Mouse (Mus musculus) left cerebral cortex, postnatal 4 days (tissue): ENCODE data around the gene Lsm10. TPM values are rescaled to one million over a fixed set of nuclear protein-coding genes. Genes with fewer than 3 reads are reported as not detected.

Experiments used
- DNase-seq: peaks from one replicate; pipeline ENCODE4 v3.0.0-alpha.2; 2022
- intact Hi-C: fragments of 180-260 bp; cut with DNase I; formaldehyde crosslinking; loops from one replicate; pipeline ENCODE4 v1.15.1; 2025
- total RNA-seq, 2 experiments: library from RNA; stranded (reverse); gene quantifications; 2 replicates each; pipeline ENCODE4 v1.2.3; 2021

The Lsm10 gene
- total RNA-seq, 2 experiments from 2014 or later, result 23.9 to 25.3 TPM

DNA sequence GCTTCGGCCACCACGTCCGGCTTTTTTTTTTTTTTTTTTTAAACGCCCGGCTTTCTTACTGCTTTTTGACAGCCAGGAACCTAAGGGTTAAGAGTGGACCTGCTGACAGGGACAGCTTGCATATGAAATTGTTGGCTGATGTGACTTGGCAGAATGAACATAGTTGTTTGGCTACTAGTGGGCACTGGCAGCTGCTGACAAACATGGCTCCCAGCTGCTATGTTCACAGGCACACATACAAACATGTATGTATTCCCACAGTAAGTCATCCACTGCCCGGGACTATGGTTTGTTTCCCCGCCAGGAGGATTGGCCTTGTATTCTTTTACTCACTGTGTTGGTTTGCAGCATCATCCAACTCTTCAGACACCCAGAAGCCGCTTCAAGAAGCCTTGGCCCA is 20.7 kb downstream of the Lsm10 start:
- intact Hi-C loops, result no loop called here
- peak; percentile 63 for DNase-seq

DNA sequence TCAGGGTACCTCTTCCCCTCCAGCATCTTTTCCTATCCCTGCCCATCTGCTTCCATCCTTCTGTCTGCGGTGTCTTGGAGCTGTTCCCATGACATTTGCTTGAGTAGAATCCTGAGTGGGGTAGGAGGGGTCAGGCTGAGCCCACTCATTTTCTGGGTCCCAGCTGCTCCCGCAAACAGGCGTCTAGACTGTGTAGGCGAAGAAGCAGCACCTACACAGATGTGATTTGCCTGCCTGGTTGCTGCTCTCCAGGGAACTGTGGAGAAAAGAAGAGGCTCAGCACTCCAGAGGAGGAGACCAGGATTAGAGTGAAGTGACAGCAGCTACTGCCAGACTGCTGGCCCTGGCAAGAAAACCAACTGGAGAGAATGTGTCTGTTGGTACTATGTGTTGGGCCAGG is 22.2 kb downstream of the Lsm10 start:
- DNase-seq, result peak; percentile 66
- intact Hi-C loops, result no loop called here

DNA sequence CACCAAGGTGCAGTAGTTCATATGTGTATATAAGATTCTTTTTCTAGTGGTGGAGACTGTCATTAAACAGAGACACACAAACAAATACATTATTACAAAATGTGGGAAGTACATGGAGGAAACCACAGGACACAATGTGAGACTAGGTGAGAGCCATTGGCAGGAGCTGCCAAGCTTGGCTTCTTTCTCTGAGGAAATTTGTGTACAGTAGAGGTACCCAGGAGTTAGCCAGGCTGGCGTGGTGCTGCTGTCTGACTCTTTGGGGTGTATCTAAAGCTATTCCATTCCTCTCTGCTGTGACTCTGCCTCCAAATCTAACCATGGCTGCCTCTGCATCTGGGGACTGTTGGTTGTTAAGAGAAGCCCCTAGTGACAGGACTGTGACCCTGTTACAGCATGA is 22.6 kb downstream of the Lsm10 start:
- no peak for DNase-seq
- intact Hi-C loops, result no loop called here

DNA sequence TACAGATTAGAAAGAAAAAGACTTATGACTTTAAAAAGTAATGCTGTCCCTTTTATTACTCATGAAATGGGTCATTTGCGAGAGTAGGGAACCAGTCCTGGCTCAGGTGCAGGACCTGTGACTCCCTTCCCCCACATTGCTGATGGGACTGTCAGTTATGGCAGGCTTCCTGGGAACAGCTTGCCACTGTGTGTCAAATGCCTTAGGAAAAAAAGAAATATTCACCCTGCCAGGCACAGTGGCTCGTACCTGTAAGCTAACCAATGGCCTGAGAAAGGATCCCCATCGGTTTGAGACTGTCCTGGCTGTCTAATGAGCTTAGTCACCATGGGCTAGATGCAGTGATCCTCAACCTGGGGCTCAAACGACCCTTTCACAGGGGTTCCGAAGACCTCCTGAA is 23.6 kb downstream of the Lsm10 start:
- intact Hi-C loops, result no loop called here
- DNase-seq, result no peak

DNA sequence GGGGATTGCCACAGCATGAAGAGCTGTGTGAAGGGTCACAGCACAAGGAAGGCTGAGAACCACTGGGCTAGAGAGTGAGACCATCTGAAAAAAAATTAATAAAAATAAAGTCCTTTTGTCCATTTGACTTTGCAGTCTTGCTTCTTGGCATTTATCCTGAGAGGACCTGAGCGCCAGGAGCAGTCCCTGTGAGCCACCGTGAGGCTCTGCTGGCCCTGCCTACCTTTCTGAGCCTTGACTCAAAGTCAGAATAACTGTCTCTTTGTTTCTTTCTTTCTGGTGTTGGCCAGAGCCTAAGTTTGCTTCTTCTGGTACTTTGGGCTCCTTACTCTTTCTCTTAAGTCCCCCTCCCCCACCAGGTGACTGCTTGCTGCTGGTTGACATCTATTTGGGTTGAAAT is 24.1 kb downstream of the Lsm10 start:
- intact Hi-C loops, result no loop called here
- no peak for DNase-seq

DNA sequence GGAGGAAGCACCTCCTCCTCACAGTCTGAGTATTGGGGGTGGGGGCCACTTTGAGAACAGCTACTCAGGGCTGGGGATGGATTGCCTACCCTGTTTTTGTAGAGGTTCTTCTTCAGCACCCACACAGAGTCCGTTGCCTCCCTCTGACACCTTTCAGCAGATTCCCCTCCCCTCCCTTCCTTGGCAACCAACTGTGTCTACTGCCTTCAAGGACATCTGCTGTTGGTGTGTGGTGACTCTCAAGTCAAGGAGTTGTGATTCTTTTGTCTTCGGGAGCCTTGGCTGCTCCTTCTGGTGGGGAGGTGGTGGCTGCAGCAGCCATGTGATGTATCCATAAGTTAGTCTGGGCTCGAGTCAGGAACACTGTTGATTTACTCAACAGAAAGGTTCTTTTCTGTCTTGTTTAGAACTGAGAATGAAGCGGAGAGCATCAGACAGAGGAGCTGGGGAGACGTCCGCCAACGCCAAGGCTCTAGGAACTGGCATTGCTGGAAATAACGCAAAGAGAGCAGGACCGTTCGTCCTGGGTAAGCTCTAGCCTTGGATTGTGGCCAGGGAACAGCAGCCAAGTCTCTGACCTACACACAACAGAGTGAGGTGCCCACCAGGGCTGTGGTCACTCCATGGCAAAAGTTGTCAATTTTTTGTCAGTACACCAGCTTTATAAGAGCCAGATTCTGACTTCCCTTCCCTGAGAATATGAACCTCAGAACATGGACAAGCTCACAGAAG is 27.1 kb downstream of the Lsm10 start:
- intact Hi-C loops, result no loop called here
- no peak for DNase-seq

DNA sequence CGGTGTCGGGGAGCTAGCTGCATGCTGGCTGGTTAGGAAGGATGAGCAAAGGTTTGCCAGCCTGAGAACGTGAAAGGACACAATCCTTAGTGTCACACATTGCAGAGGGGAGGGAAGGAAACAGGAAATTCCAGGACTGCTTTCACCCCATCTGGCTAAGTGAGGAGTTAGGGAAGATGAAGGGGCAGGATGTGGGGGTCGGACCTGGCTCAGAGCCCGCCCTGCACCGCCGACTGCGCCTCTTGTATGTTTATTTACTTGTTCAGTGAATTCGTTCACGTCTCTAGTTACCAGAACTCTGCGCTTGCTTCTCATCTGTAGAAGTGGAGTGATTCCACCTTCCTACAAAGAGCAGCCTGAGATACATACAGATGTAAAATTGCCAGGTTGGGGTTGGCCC is 34.1 kb downstream of the Lsm10 start:
- DNase-seq, result no peak
- intact Hi-C loops, result no loop called here

DNA sequence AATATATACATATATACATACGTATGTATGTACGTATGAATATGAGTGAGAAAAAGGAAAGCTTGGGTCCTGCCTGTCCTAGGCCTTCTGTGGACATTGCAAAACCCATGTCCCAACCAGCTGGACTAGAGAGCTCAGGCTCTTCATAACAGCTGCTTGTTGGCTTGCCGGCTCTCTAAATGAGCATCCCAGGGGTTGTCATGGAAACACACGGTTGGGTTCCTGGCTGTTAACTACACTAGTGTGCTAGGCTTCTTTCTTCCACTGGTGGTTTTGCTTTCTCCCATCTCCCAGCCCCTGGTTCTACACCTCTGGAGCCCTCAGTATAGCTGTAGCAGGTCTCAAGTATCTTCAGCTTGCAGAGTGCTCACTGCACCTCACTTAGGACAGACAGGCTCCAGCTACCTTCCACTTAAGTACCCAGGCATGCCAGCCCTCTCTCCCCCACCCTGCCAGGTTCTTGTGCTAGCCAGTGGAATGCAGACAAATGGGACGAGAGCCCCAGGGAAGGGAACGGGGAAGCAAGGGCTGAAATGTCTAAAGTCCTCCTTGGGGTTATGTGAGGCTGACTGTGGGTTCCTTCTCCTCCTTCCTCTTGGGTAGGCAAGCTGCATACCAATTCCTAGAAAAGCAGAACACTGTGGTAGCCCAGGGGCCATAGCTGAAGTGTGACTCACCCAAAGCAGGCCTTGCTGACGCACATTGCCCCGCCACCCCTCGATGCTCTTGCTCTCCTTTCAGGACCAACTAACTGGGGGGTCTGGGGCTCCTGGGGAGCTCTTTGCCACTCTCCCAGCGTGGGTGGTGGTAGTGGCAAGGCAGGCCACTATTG is 35.1 kb downstream of the Lsm10 start:
- DNase-seq, result peak; percentile 87
- intact Hi-C loops, result no loop called here

DNA sequence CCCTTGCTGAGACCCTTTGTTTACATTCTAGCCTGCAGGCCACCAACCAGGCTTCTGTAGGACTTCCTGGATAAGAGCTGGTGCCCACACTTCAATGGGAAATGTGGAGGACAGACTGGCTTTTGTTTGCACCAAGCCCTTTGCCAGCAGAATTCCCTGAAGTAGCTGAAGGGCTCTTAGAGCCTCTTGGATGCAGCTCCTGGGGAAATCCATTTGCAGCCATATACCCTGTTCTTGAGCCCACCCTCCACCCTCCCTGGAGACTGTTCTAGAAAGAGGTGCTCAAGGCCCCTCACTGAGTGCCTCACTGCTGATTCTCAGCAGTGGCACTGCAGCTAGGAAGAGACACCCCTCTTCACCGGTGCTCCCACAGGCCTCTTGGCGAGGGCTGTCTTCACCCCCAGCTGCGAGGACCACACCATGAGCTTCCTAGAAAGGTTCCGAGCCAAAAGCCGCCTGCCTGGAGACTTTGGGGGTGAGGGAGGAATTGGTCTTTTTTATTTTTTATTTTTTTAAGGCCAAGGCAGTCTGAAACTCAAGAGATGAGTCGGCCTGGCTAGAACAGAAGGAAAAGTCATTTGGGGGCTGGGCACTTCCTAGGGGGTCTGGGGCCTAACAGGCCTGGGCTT is 36.3 kb downstream of the Lsm10 start:
- no peak for DNase-seq
- intact Hi-C loops, result no loop called here

DNA sequence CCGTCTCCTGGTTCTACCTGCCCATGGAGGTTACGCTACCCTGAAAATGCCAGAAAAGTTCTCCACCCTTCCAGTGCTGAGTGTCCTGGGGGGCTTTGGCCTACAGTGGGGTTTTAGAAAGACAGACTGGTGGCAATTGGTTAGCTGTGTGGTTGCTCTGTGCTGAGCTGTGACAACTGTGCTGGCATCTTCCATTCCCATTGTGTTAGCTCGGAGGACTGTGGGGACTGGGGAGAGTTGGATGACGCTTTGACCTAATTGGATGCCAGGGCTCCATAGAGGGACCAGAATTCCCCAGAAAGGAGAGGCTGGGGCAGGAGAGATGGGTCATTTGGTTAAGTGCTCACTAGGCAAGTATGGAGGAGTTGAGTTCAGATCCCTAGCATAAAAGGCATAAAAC is 37.8 kb downstream of the Lsm10 start:
- no peak for DNase-seq
- intact Hi-C loops, result no loop called here

DNA sequence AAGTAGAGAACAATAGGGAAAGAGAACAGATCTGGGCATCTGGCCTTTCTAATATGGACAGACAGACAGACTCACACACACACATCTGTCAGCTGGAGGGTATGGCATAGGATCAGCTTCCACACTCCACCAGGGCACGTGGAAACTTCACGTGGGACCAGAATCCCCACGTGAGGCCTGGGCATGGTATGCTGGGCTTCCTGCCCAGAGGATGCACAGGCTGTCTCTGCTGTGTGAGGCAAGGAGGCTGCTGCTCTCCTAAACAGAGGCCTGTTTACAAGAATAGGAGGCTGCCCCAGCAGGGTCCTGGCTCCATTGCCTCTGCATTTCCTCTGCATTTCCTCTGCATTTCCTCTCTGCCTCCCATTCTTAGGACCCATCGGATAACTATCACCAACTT is 38.2 kb downstream of the Lsm10 start:
- intact Hi-C loops, result no loop called here
- DNase-seq, result no peak

DNA sequence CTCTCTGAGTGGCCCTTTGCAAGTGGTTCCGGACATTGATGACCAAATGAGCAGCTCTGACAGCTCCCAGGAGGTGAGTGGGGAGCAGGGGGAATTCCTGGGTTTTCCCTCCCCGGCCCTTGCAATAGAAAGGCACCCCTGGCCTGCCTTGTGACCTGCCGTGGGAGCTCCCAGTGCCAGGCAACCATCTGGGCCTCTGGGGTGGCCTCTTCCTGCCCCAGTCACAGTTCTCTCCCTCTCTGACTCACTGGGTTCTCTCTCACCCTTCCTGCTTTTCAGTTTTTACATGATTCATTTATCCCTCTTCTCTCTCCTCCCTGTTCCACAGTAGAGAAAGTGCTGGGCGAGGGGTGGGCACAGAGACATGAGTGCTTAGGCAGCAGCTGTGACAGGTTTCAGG is 41.4 kb downstream of the Lsm10 start:
- intact Hi-C loops, result no loop called here
- no peak for DNase-seq

DNA sequence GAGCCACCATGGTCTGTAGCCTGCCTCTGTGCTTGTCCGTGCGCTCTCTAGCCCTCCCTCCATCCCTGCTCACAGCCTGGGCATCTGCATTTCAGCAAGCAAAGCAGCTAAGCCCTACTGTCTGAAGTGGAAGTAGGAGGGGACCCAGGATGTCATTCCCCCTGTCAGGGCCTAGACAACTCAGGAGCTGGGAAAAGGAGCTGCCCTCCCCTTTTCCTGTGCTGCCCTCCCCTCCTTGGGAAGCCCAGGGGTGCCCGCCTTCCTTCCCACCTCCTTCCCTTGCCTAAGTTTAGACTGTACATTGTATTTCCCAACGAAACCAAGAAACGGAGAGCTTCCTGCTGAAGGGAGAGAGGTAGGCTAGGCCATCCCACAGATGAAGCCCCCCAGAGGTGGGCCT is 44.6 kb downstream of the Lsm10 start:
- intact Hi-C loops, result no loop called here
- DNase-seq, result no peak

DNA sequence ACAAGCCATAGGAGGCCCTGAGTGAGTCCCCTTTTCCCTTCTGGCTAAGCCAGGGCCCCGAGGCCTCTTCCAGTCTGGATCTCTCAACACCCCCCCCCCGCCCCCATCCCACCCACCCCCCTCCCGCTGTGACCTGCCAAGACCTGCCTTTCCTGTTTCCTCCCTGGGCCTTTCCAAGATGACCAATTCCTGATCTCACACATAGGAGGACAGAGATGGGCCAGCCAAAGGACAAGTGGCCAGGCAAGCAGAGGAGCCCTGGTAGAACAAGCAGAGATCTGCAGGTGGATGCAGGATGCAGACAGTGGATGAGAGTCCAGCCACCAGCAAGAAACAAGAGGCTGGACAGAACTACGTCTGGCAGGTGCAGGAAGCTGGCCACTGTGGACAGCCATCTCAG is 49.0 kb downstream of the Lsm10 start:
- intact Hi-C loops, result no loop called here
- DNase-seq, result no peak

DNA sequence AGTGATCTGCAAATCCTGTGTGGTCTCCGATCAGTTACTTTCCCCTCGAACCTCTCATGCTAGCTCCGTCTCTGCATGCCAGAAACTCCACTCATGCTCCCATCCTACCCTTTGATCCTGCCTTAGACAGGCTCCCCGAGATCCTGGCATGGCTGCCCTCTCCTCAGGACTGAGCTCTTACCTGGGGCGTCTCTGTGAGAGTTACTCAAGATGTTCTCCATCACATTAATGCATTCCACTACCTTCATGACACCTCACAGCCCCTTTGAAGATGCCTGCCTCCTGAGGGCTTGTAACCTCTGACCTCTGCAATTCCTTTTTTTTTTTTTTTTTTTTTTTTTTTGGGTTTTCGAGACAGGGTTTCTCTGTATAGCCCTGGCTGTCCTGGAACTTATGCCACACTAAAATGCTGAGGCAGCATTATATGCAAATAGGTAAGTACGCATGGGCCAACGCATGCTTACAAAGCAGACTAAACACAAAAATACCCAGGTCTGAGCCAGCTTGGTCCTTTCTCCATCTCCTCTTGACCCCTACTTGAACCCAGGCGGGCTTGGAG is 50.6 kb downstream of the Lsm10 start:
- no peak for DNase-seq
- intact Hi-C loops, result no loop called here

DNA sequence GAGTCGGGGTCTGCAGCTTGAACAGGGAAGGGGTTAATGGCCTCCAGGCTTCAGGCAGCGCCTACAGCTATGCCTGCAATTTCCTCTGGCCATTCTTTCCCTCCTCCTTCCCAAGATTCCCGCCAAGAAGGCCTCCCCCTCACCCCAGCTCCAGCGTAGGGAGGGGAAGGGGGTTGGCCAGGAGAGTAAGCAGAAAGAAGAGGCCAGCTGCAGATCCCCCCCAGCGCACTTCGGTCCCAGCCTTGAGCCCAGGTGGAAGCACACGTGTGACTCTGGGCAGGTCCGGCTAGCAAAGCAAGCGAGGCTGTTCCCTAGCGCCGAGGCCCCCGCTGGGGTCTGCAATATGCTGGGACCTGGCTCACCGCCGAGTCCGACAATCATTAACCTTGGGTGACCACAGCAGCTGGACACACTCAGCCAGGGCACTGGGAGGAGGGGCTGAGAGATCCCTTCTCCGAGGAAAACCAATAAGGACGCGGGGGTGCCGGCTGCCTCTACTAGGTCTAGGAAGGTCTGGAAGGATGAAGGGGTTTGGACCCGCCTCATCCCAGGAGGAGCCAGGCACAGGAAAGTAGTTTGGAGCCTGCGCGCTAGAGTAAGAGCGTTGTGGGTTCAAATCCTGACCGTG is 51.2 kb downstream of the Lsm10 start, which contains the start of gene Eva1b:
Gene Eva1b, plus strand, starts transcription at position 212 of the 628 bp plus-strand sequence.
- intact Hi-C loops, result no loop called here
- DNase-seq, result peak; percentile 66

Other genes with a start within 250 kb of the Lsm10 start
- gene Csf3r, start 72.1 kb upstream of the Lsm10 start, total RNA-seq, result 1 to 10 TPM in 1 of 2 experiments, under 1 TPM in 1; 0.66 to 1.1 TPM
- 10 to 100 TPM; 52.3 to 60.6 TPM for gene Mrps15, start 49.7 kb upstream of the Lsm10 start, total RNA-seq
- gene Oscp1, start 38.1 kb upstream of the Lsm10 start, total RNA-seq, result 10 to 100 TPM; 35.3 to 37.9 TPM
- 10 to 100 TPM; 23.7 to 25.0 TPM for gene Stk40, start 7.3 kb downstream of the Lsm10 start, total RNA-seq
- 1 to 10 TPM; 6.3 to 7.2 TPM for gene Eva1b, start 51.1 kb downstream of the Lsm10 start, total RNA-seq
- 1 to 10 TPM in 1 of 2 experiments, under 1 TPM in 1; 0.58 to 1.3 TPM for gene Sh3d21, start 66.9 kb downstream of the Lsm10 start, total RNA-seq
- gene Thrap3, start 106.1 kb downstream of the Lsm10 start, total RNA-seq, result 100 to 1,000 TPM; 165 TPM
- 100 to 1,000 TPM; 211 to 214 TPM for gene Map7d1, start 159.7 kb downstream of the Lsm10 start, total RNA-seq
- 100 to 1,000 TPM; 102 to 105 TPM for gene Trappc3, start 165.7 kb downstream of the Lsm10 start, total RNA-seq
- 1 to 10 TPM; 2.2 to 3.4 TPM for gene Col8a2, start 190.2 kb downstream of the Lsm10 start, total RNA-seq
- 10 to 100 TPM; 37.8 to 39.5 TPM for gene Adprhl2, start 225.1 kb downstream of the Lsm10 start, total RNA-seq
- gene Tekt2, start 229.1 kb downstream of the Lsm10 start, total RNA-seq, result 1 to 10 TPM; 3.5 to 5.1 TPM